Mouse (Mus musculus) heart, postnatal 0 days (tissue): ENCODE results near the gene Hoxc12.

ENCODE experiments used
- CTCF ChIP-seq: IDR thresholded peaks from 2 replicates; pipeline ENCODE4 v1.5.1; 2016; ENCODE audit warnings: antibody characterized with exemption, control low read depth, low read depth
- EP300 ChIP-seq: IDR thresholded peaks from 2 replicates; pipeline ENCODE4 v1.6.1; 2016; ENCODE audit warnings: antibody characterized with exemption, low read depth

GRCm38 (mm10) chr15:102956906-102957305, 20.3 kb downstream of the Hoxc12 start:
- TF ChIP-seq CTCF (no peak), EP300 (no peak)
